Mouse (Mus musculus) testis, postnatal 10 days (tissue): Measurements from ENCODE around the gene Kbtbd6.
"Not testable (repeated sequence)": the region's sequence is repeated elsewhere in the genome, so short reads cannot be mapped to it uniquely, and the experiment has no call there.

Source experiments
- DNase-seq: peaks from one replicate; pipeline ENCODE4 v3.0.0; 2021; ENCODE audit warnings: low spot score

Kbtbd6 gene

GRCm38 (mm10) chr14:79451681-79452590, at the start of gene Kbtbd6:
Gene Kbtbd6, plus strand, starts transcription at chr14:79451835.
- peak; percentile 79 for DNase-seq

- DNase-seq, result no peak
Observed at GRCm38 (mm10) chr14:79407641-79408040, 44.0 kb upstream of the Kbtbd6 start.

GRCm38 (mm10) chr14:79409278-79409830, 42.3 kb upstream of the Kbtbd6 start:
- no peak for DNase-seq

- DNase-seq, result no peak
Observed at GRCm38 (mm10) chr14:79410662-79411061, 41.0 kb upstream of the Kbtbd6 start.

- DNase-seq, result no peak
Observed at GRCm38 (mm10) chr14:79413121-79413520, 38.5 kb upstream of the Kbtbd6 start.

- peak; percentile 48 for DNase-seq
Observed at GRCm38 (mm10) chr14:79420083-79420685, 31.5 kb upstream of the Kbtbd6 start.

- DNase-seq, result peak; percentile 91
Observed at GRCm38 (mm10) chr14:79425979-79426729, 25.5 kb upstream of the Kbtbd6 start, which contains the start of gene Kbtbd7. Gene Kbtbd7, plus strand, starts transcription at chr14:79426511.

- not testable (repeated sequence) for DNase-seq
Observed at GRCm38 (mm10) chr14:79426730-79427365, 24.8 kb upstream of the Kbtbd6 start.

GRCm38 (mm10) chr14:79434068-79434467, 17.6 kb upstream of the Kbtbd6 start:
- no peak for DNase-seq

- no peak for DNase-seq
Observed at GRCm38 (mm10) chr14:79440655-79441054, 11.0 kb upstream of the Kbtbd6 start.

- no peak for DNase-seq
Observed at GRCm38 (mm10) chr14:79441441-79441840, 10.2 kb upstream of the Kbtbd6 start.

- no peak for DNase-seq
Observed at GRCm38 (mm10) chr14:79444601-79445000, 7.0 kb upstream of the Kbtbd6 start.

GRCm38 (mm10) chr14:79445055-79445620, 6.5 kb upstream of the Kbtbd6 start:
- no peak for DNase-seq

- not testable (repeated sequence) for DNase-seq
Observed at GRCm38 (mm10) chr14:79452591-79452934, 928 bp downstream of the Kbtbd6 start.

- no peak for DNase-seq
Observed at GRCm38 (mm10) chr14:79460401-79460800, 8.8 kb downstream of the Kbtbd6 start.

- DNase-seq, result no peak
Observed at GRCm38 (mm10) chr14:79460988-79461387, 9.4 kb downstream of the Kbtbd6 start.

- DNase-seq, result no peak
Observed at GRCm38 (mm10) chr14:79465623-79466022, 14.0 kb downstream of the Kbtbd6 start.

- peak; percentile 89 for DNase-seq
Observed at GRCm38 (mm10) chr14:79467621-79468020, 16.0 kb downstream of the Kbtbd6 start.

GRCm38 (mm10) chr14:79473384-79473783, 21.7 kb downstream of the Kbtbd6 start:
- DNase-seq, result no peak

- DNase-seq, result peak; percentile 98
Observed at GRCm38 (mm10) chr14:79480624-79481338, 29.1 kb downstream of the Kbtbd6 start, which contains the start of gene Elf1. Gene Elf1, plus strand, starts transcription at chr14:79481194.
